Mouse (Mus musculus): ENCODE results near the gene Snrnp48. TPM values are rescaled to one million over a fixed set of nuclear protein-coding genes. Genes with fewer than 3 reads are reported as not detected.

Gene Snrnp48
- total and polyA plus RNA-seq, 3 experiments, result 64.1 to 114 (median 82.2) TPM

- no peak overlapping the region for H3K4me3 ChIP-seq (ENCODE audit: low read depth, low read length)
- H3K27me3 ChIP-seq (ENCODE audit: insufficient read depth, low read length), result peaks cover 32% of the 10 kb centered on the region
- ATAC-seq (ENCODE audit: extremely low read depth, insufficient number of reproducible peaks, low FRiP score, poor library complexity, severe bottlenecking) (no peak), DNase-seq (ENCODE audit: low spot score) (no peak)
- H3K9me3 ChIP-seq (replicated peaks), result no peaks in the 10 kb centered on the region
- no peak for TF ChIP-seq POLR2AphosphoS5 (IDR thresholded peaks at IDR 0.05; ENCODE audit: insufficient replicate concordance, low read depth, low read length)
- no peak for TF ChIP-seq GATA1 (IDR thresholded peaks at IDR 0.05; ENCODE audit: borderline replicate concordance, low read length)
- TF ChIP-seq CTCF (IDR thresholded peaks at IDR 0.05; ENCODE audit: low read depth, low read length), result no peak
- TF ChIP-seq GATA2 (IDR thresholded peaks at IDR 0.05; ENCODE audit: borderline replicate concordance, low read depth, low read length), result no peak
- TF ChIP-seq TAL1 (conservative IDR thresholded peaks at IDR 0.05; ENCODE audit: low read depth, low read length), result no peak
- peaks cover 10% of the 10 kb centered on the region for H3K4me1 ChIP-seq (ENCODE audit: insufficient read depth, low read depth, low read length)
- H3K36me3 ChIP-seq (replicated peaks), result no peaks in the 10 kb centered on the region
Measured at GRCm38 (mm10) chr13:38167056-38167455, 37.7 kb upstream of the Snrnp48 start.

GRCm38 (mm10) chr13:38170707-38171144 lies 34.0 kb upstream of the Snrnp48 start:
- Histone ChIP-seq H3K4me1 (ENCODE audit: insufficient read depth, low read depth, low read length) (peaks cover 7% of the 10 kb centered on the region; the same call in 1 of the 2 replicates), H3K9me3 (replicated peaks) (no peaks in the 10 kb centered on the region), H3K36me3 (replicated peaks) (no peaks in the 10 kb centered on the region), H3K4me3 (ENCODE audit: low read depth, low read length) (no peak overlapping the region), H3K27me3 (ENCODE audit: insufficient read depth, low read length) (peaks cover 33% of the 10 kb centered on the region)
- TF ChIP-seq CTCF (IDR thresholded peaks at IDR 0.05; ENCODE audit: low read depth, low read length), result no peak
- TF ChIP-seq TAL1 (conservative IDR thresholded peaks at IDR 0.05; ENCODE audit: low read depth, low read length), result no peak
- no peak for TF ChIP-seq POLR2AphosphoS5 (IDR thresholded peaks at IDR 0.05; ENCODE audit: insufficient replicate concordance, low read depth, low read length)
- TF ChIP-seq GATA2 (IDR thresholded peaks at IDR 0.05; ENCODE audit: borderline replicate concordance, low read depth, low read length), result no peak
- TF ChIP-seq GATA1 (IDR thresholded peaks at IDR 0.05; ENCODE audit: borderline replicate concordance, low read length), result no peak
- DNase-seq (ENCODE audit: low spot score), result no peak
- no peak for ATAC-seq (ENCODE audit: extremely low read depth, insufficient number of reproducible peaks, low FRiP score, poor library complexity, severe bottlenecking)

GRCm38 (mm10) chr13:38193406-38193805 lies 11.3 kb upstream of the Snrnp48 start:
- no peak for DNase-seq (ENCODE audit: low spot score)
- H3K4me1 ChIP-seq (ENCODE audit: insufficient read depth, low read depth, low read length), result no peaks in the 10 kb centered on the region
- ATAC-seq (ENCODE audit: extremely low read depth, insufficient number of reproducible peaks, low FRiP score, poor library complexity, severe bottlenecking), result no peak
- TF ChIP-seq TAL1 (conservative IDR thresholded peaks at IDR 0.05; ENCODE audit: low read depth, low read length), result no peak
- TF ChIP-seq CTCF (IDR thresholded peaks at IDR 0.05; ENCODE audit: low read depth, low read length), result no peak
- TF ChIP-seq POLR2AphosphoS5 (IDR thresholded peaks at IDR 0.05; ENCODE audit: insufficient replicate concordance, low read depth, low read length), result no peak
- no peak for TF ChIP-seq GATA1 (IDR thresholded peaks at IDR 0.05; ENCODE audit: borderline replicate concordance, low read length)
- no peak for TF ChIP-seq GATA2 (IDR thresholded peaks at IDR 0.05; ENCODE audit: borderline replicate concordance, low read depth, low read length)
- H3K27me3 ChIP-seq (ENCODE audit: insufficient read depth, low read length), result peaks cover 49% of the 10 kb centered on the region
- peaks cover 27% of the 10 kb centered on the region for H3K9me3 ChIP-seq (replicated peaks)
- H3K36me3 ChIP-seq (replicated peaks), result no peaks in the 10 kb centered on the region
- H3K4me3 ChIP-seq (ENCODE audit: low read depth, low read length), result no peak overlapping the region

- H3K4me3 ChIP-seq (ENCODE audit: low read depth, low read length), result no peak overlapping the region
- peaks cover 28% of the 10 kb centered on the region for H3K27me3 ChIP-seq (ENCODE audit: insufficient read depth, low read length)
- DNase-seq (ENCODE audit: low spot score) (no peak), ATAC-seq (ENCODE audit: extremely low read depth, insufficient number of reproducible peaks, low FRiP score, poor library complexity, severe bottlenecking) (no peak)
- peaks cover 11% of the 10 kb centered on the region for H3K9me3 ChIP-seq (replicated peaks)
- no peak for TF ChIP-seq GATA2 (IDR thresholded peaks at IDR 0.05; ENCODE audit: borderline replicate concordance, low read depth, low read length)
- TF ChIP-seq GATA1 (IDR thresholded peaks at IDR 0.05; ENCODE audit: borderline replicate concordance, low read length), result no peak
- TF ChIP-seq TAL1 (conservative IDR thresholded peaks at IDR 0.05; ENCODE audit: low read depth, low read length), result no peak
- no peak for TF ChIP-seq POLR2AphosphoS5 (IDR thresholded peaks at IDR 0.05; ENCODE audit: insufficient replicate concordance, low read depth, low read length)
- no peak for TF ChIP-seq CTCF (IDR thresholded peaks at IDR 0.05; ENCODE audit: low read depth, low read length)
- peaks cover 16% of the 10 kb centered on the region for H3K4me1 ChIP-seq (ENCODE audit: insufficient read depth, low read depth, low read length)
- H3K36me3 ChIP-seq (replicated peaks), result no peaks in the 10 kb centered on the region
Measured at GRCm38 (mm10) chr13:38201413-38201812, 3.3 kb upstream of the Snrnp48 start.

- no peak for ATAC-seq (ENCODE audit: extremely low read depth, insufficient number of reproducible peaks, low FRiP score, poor library complexity, severe bottlenecking)
- H3K4me3 ChIP-seq (ENCODE audit: low read depth, low read length), result peak overlapping the region; percentile 95
- DNase-seq (ENCODE audit: low spot score), result no peak
Measured at GRCm38 (mm10) chr13:38204171-38204570, 567 bp upstream of the Snrnp48 start.

GRCm38 (mm10) chr13:38211122-38211521 lies 6.4 kb downstream of the Snrnp48 start:
- H3K27me3 ChIP-seq (ENCODE audit: insufficient read depth, low read length), result no peaks in the 10 kb centered on the region
- no peak for DNase-seq (ENCODE audit: low spot score)
- peaks cover 37% of the 10 kb centered on the region for H3K4me1 ChIP-seq (ENCODE audit: insufficient read depth, low read depth, low read length)
- TF ChIP-seq POLR2AphosphoS5 (IDR thresholded peaks at IDR 0.05; ENCODE audit: insufficient replicate concordance, low read depth, low read length) (no peak), CTCF (IDR thresholded peaks at IDR 0.05; ENCODE audit: low read depth, low read length) (no peak), GATA2 (IDR thresholded peaks at IDR 0.05; ENCODE audit: borderline replicate concordance, low read depth, low read length) (no peak), TAL1 (conservative IDR thresholded peaks at IDR 0.05; ENCODE audit: low read depth, low read length) (no peak), GATA1 (IDR thresholded peaks at IDR 0.05; ENCODE audit: borderline replicate concordance, low read length) (no peak)
- H3K9me3 ChIP-seq (replicated peaks), result no peaks in the 10 kb centered on the region
- no peak overlapping the region for H3K4me3 ChIP-seq (ENCODE audit: low read depth, low read length)
- ATAC-seq (ENCODE audit: extremely low read depth, insufficient number of reproducible peaks, low FRiP score, poor library complexity, severe bottlenecking), result no peak
- H3K36me3 ChIP-seq (replicated peaks), result peaks cover 81% of the 10 kb centered on the region

More at GRCm38 (mm10) chr13:38204171-38204570, 567 bp upstream of the Snrnp48 start:
- Histone ChIP-seq H3K36me3 (replicated peaks) (peaks cover 21% of the 10 kb centered on the region), H3K27me3 (ENCODE audit: insufficient read depth, low read length) (peaks cover 15% of the 10 kb centered on the region), H3K4me1 (ENCODE audit: insufficient read depth, low read depth, low read length) (peaks cover 38% of the 10 kb centered on the region), H3K9me3 (replicated peaks) (no peaks in the 10 kb centered on the region)
- TF ChIP-seq POLR2AphosphoS5 (IDR thresholded peaks at IDR 0.05; ENCODE audit: insufficient replicate concordance, low read depth, low read length) (no peak), TAL1 (conservative IDR thresholded peaks at IDR 0.05; ENCODE audit: low read depth, low read length) (no peak), CTCF (IDR thresholded peaks at IDR 0.05; ENCODE audit: low read depth, low read length) (no peak), GATA1 (IDR thresholded peaks at IDR 0.05; ENCODE audit: borderline replicate concordance, low read length) (no peak), GATA2 (IDR thresholded peaks at IDR 0.05; ENCODE audit: borderline replicate concordance, low read depth, low read length) (no peak)

All from G1E (cell line).